Mouse (Mus musculus) embryonic fibroblast, embryonic 13.5 days (primary cell): ENCODE measurements at regions not wholly inside any gene's neighbourhood (a gene's known extent, or its start where the extent isn't known, plus 50 kb on each side); places are given as distances from the start of the nearest gene placed in this dataset.

ENCODE experiments used
- H3K27ac ChIP-seq: 2 replicates; pipeline ENCODE4 v1.5.1; 2012; ENCODE audit warnings: low read length, control low read depth, inconsistent platforms; ENCODE audit not compliant: insufficient read depth
- H3K4me1 ChIP-seq: 2 replicates; pipeline ENCODE4 v1.6.1; 2011; ENCODE audit warnings: low read length; ENCODE audit not compliant: control insufficient read depth, insufficient read depth
- H3K4me3 ChIP-seq: 2 replicates; pipeline ENCODE4 v1.5.1; 2011; ENCODE audit warnings: mild to moderate bottlenecking, control low read depth, low read length; ENCODE audit not compliant: insufficient read depth
- CTCF ChIP-seq: IDR thresholded peaks from 2 replicates; pipeline ENCODE4 v1.5.1; 2011; ENCODE audit warnings: mild to moderate bottlenecking, control low read depth, low read length, moderate library complexity, borderline replicate concordance; ENCODE audit not compliant: insufficient read depth
- POLR2A ChIP-seq: IDR thresholded peaks from 2 replicates; pipeline ENCODE4 v1.6.1; 2011; ENCODE audit warnings: low read depth, mild to moderate bottlenecking, control low read depth, low read length, moderate library complexity

- Histone ChIP-seq H3K4me3 (no peak overlapping the region), H3K27ac (no peak overlapping the region), H3K4me1 (no peaks in the 10 kb centered on the region)
- TF ChIP-seq CTCF (no peak), POLR2A (no peak)
These were observed 266.8 kb downstream of the Tns1 start for GRCm38 (mm10) chr1:73857497-73857896.

GRCm38 (mm10) chr1:73856811-73857210 is 267.4 kb downstream of the Tns1 start:
- H3K27ac ChIP-seq, result no peak overlapping the region
- H3K4me3 ChIP-seq, result no peak overlapping the region
- no peaks in the 10 kb centered on the region for H3K4me1 ChIP-seq
- TF ChIP-seq POLR2A (no peak), CTCF (no peak)

GRCm38 (mm10) chr1:73855306-73855705 is 268.9 kb downstream of the Tns1 start:
- H3K4me1 ChIP-seq, result no peaks in the 10 kb centered on the region
- no peak overlapping the region for H3K4me3 ChIP-seq
- TF ChIP-seq CTCF (no peak), POLR2A (no peak)
- no peak overlapping the region for H3K27ac ChIP-seq

- TF ChIP-seq POLR2A, result no peak
- no peak for TF ChIP-seq CTCF
- Histone ChIP-seq H3K4me3 (no peak overlapping the region), H3K27ac (no peak overlapping the region), H3K4me1 (no peaks in the 10 kb centered on the region)
These were observed 270.4 kb downstream of the Tns1 start for GRCm38 (mm10) chr1:73853851-73854250.

GRCm38 (mm10) chr1:73850173-73851014 is 273.9 kb downstream of the Tns1 start:
- TF ChIP-seq CTCF (no peak), POLR2A (no peak)
- Histone ChIP-seq H3K27ac (no peak overlapping the region), H3K4me1 (peaks cover 5% of the 10 kb centered on the region), H3K4me3 (no peak overlapping the region)

GRCm38 (mm10) chr1:73848370-73848769 is 275.9 kb downstream of the Tns1 start:
- Histone ChIP-seq H3K4me3 (no peak overlapping the region), H3K4me1 (peaks cover 5% of the 10 kb centered on the region), H3K27ac (peak overlapping the region; percentile 22; the same call in 1 of the 2 replicates)
- TF ChIP-seq CTCF (no peak), POLR2A (no peak)

- H3K4me1 ChIP-seq, result peaks cover 5% of the 10 kb centered on the region
- no peak overlapping the region for H3K27ac ChIP-seq
- no peak overlapping the region for H3K4me3 ChIP-seq
- no peak for TF ChIP-seq POLR2A
- TF ChIP-seq CTCF, result no peak
These were observed 277.1 kb downstream of the Tns1 start for GRCm38 (mm10) chr1:73847126-73847525.

GRCm38 (mm10) chr1:73845115-73845514 is 279.1 kb downstream of the Tns1 start:
- TF ChIP-seq CTCF (no peak), POLR2A (no peak)
- Histone ChIP-seq H3K4me3 (no peak overlapping the region), H3K4me1 (peaks cover 5% of the 10 kb centered on the region), H3K27ac (no peak overlapping the region)

GRCm38 (mm10) chr1:73844574-73844973 is 279.7 kb downstream of the Tns1 start:
- no peak overlapping the region for H3K27ac ChIP-seq
- TF ChIP-seq CTCF (no peak), POLR2A (no peak)
- no peak overlapping the region for H3K4me3 ChIP-seq
- H3K4me1 ChIP-seq, result peaks cover 5% of the 10 kb centered on the region

- no peak overlapping the region for H3K4me3 ChIP-seq
- H3K27ac ChIP-seq, result no peak overlapping the region
- H3K4me1 ChIP-seq, result 0 out of 2 replicates have a peak, but pooled peaks cover 2% of the 10 kb centered on the region
- no peak for TF ChIP-seq POLR2A
- no peak for TF ChIP-seq CTCF
These were observed 284.9 kb downstream of the Tns1 start for GRCm38 (mm10) chr1:73839351-73839750.

- Histone ChIP-seq H3K4me3 (no peak overlapping the region), H3K27ac (no peak overlapping the region), H3K4me1 (0 out of 2 replicates have a peak, but pooled peaks cover 2% of the 10 kb centered on the region)
- TF ChIP-seq POLR2A, result no peak
- no peak for TF ChIP-seq CTCF
These were observed 287.6 kb downstream of the Tns1 start for GRCm38 (mm10) chr1:73836680-73837079.
